Mouse (Mus musculus): ENCODE results near the gene Gpr37l1. TPM values are rescaled to one million over a fixed set of nuclear protein-coding genes. Genes with fewer than 3 reads are reported as not detected.

Gpr37l1 gene
- polyA plus RNA-seq, 1 experiment from 2014 or later: not detected

DNA sequence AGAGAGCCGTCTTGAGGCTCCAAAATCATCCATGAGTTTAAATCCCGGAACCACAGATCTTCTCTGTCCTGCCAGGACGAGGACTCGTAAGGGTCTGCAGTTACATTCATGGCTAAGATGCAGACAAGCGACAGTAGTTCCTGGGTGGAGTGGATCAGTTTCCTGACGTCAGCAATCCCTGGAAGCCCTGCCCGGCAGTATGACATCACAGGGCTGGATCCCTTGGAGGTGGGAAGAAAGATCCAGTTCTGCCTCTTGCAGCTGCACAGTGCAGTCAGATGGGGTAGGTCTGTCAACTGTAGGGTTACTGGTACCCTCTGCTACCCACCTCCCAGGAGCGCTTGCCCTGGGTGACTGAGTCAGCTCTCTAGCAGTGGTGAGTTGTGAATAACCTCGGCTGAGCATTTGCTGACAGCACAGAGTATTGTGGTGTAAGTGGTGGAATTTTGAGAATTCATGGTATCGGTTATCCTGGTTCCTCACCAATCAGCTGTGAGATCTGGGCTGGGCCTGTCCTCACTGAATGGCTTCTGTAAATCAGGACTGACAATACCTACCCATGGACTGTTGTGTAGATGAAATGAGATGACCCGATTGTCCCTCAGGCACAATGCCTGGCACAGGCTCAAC lies 16.6 kb upstream of the Gpr37l1 start:
- Histone ChIP-seq H3K27me3 (ENCODE audit: control insufficient read depth, insufficient read depth, low read length) (no peaks in the 10 kb centered on the region), H3K27ac (ENCODE audit: low read depth, low read length) (no peak overlapping the region), H3K9ac (ENCODE audit: low read length) (no peak overlapping the region), H3K9me3 (ENCODE audit: control insufficient read depth, low read length) (no peaks in the 10 kb centered on the region), H3K4me3 (ENCODE audit: low read depth, low read length) (no peak overlapping the region), H3K4me2 (ENCODE audit: low read depth, low read length, severe bottlenecking) (no peak overlapping the region), H3K4me1 (replicated peaks; ENCODE audit: control insufficient read depth, insufficient read depth, low read length) (no peaks in the 10 kb centered on the region), H3K36me3 (ENCODE audit: control insufficient read depth, insufficient read depth, low read length) (no peaks in the 10 kb centered on the region)
- DNase-seq (ENCODE audit: low spot score) (no peak), ATAC-seq (replicated peaks; ENCODE audit: low FRiP score) (no peak)
- 74% methylated on average over 11 of the region's 11 CpGs for WGBS

- Histone ChIP-seq H3K9me3 (ENCODE audit: control insufficient read depth, low read length) (no peaks in the 10 kb centered on the region), H3K4me3 (ENCODE audit: low read depth, low read length) (no peak overlapping the region), H3K4me1 (replicated peaks; ENCODE audit: control insufficient read depth, insufficient read depth, low read length) (no peaks in the 10 kb centered on the region), H3K36me3 (ENCODE audit: control insufficient read depth, insufficient read depth, low read length) (no peaks in the 10 kb centered on the region), H3K27me3 (ENCODE audit: control insufficient read depth, insufficient read depth, low read length) (no peaks in the 10 kb centered on the region), H3K9ac (ENCODE audit: low read length) (no peak overlapping the region), H3K4me2 (ENCODE audit: low read depth, low read length, severe bottlenecking) (no peak overlapping the region), H3K27ac (ENCODE audit: low read depth, low read length) (no peak overlapping the region)
- 87% methylated on average over 4 of the region's 4 CpGs for WGBS
- ATAC-seq (replicated peaks; ENCODE audit: low FRiP score): no peak
- DNase-seq (ENCODE audit: low spot score): no peak
Measured at GRCm38 (mm10) chr1:135183448-135183847, 16.0 kb upstream of the Gpr37l1 start.

GRCm38 (mm10) chr1:135182975-135183374 lies 15.5 kb upstream of the Gpr37l1 start:
- DNase-seq (ENCODE audit: low spot score) (no peak), ATAC-seq (replicated peaks; ENCODE audit: low FRiP score) (no peak)
- H3K27me3 ChIP-seq (ENCODE audit: control insufficient read depth, insufficient read depth, low read length): no peaks in the 10 kb centered on the region
- no peak overlapping the region for H3K4me2 ChIP-seq (ENCODE audit: low read depth, low read length, severe bottlenecking)
- no peak overlapping the region for H3K27ac ChIP-seq (ENCODE audit: low read depth, low read length)
- H3K4me3 ChIP-seq (ENCODE audit: low read depth, low read length): no peak overlapping the region
- WGBS: 73% methylated on average over 3 of the region's 3 CpGs
- H3K9ac ChIP-seq (ENCODE audit: low read length): no peak overlapping the region
- no peaks in the 10 kb centered on the region for H3K9me3 ChIP-seq (ENCODE audit: control insufficient read depth, low read length)
- no peaks in the 10 kb centered on the region for H3K4me1 ChIP-seq (replicated peaks; ENCODE audit: control insufficient read depth, insufficient read depth, low read length)
- H3K36me3 ChIP-seq (ENCODE audit: control insufficient read depth, insufficient read depth, low read length): no peaks in the 10 kb centered on the region

GRCm38 (mm10) chr1:135181880-135182623 lies 14.6 kb upstream of the Gpr37l1 start:
- Histone ChIP-seq H3K4me3 (ENCODE audit: low read depth, low read length) (no peak overlapping the region), H3K4me2 (ENCODE audit: low read depth, low read length, severe bottlenecking) (no peak overlapping the region), H3K27me3 (ENCODE audit: control insufficient read depth, insufficient read depth, low read length) (no peaks in the 10 kb centered on the region), H3K9me3 (ENCODE audit: control insufficient read depth, low read length) (no peaks in the 10 kb centered on the region), H3K9ac (ENCODE audit: low read length) (no peak overlapping the region), H3K36me3 (ENCODE audit: control insufficient read depth, insufficient read depth, low read length) (no peaks in the 10 kb centered on the region), H3K4me1 (replicated peaks; ENCODE audit: control insufficient read depth, insufficient read depth, low read length) (no peaks in the 10 kb centered on the region), H3K27ac (ENCODE audit: low read depth, low read length) (no peak overlapping the region)
- WGBS: 88% methylated on average over 8 of the region's 8 CpGs
- no peak for ATAC-seq (replicated peaks; ENCODE audit: low FRiP score)
- DNase-seq (ENCODE audit: low spot score): no peak

GRCm38 (mm10) chr1:135181275-135181674 lies 13.8 kb upstream of the Gpr37l1 start:
- ATAC-seq (replicated peaks; ENCODE audit: low FRiP score) (no peak), DNase-seq (ENCODE audit: low spot score) (no peak)
- H3K27me3 ChIP-seq (ENCODE audit: control insufficient read depth, insufficient read depth, low read length): no peaks in the 10 kb centered on the region
- H3K4me3 ChIP-seq (ENCODE audit: low read depth, low read length): no peak overlapping the region
- H3K4me1 ChIP-seq (replicated peaks; ENCODE audit: control insufficient read depth, insufficient read depth, low read length): no peaks in the 10 kb centered on the region
- WGBS: 76% methylated on average over 4 of the region's 4 CpGs
- no peaks in the 10 kb centered on the region for H3K9me3 ChIP-seq (ENCODE audit: control insufficient read depth, low read length)
- H3K27ac ChIP-seq (ENCODE audit: low read depth, low read length): no peak overlapping the region
- no peaks in the 10 kb centered on the region for H3K36me3 ChIP-seq (ENCODE audit: control insufficient read depth, insufficient read depth, low read length)
- no peak overlapping the region for H3K9ac ChIP-seq (ENCODE audit: low read length)
- H3K4me2 ChIP-seq (ENCODE audit: low read depth, low read length, severe bottlenecking): no peak overlapping the region

GRCm38 (mm10) chr1:135180830-135181229 lies 13.3 kb upstream of the Gpr37l1 start:
- Histone ChIP-seq H3K27ac (ENCODE audit: low read depth, low read length) (no peak overlapping the region), H3K4me1 (replicated peaks; ENCODE audit: control insufficient read depth, insufficient read depth, low read length) (no peaks in the 10 kb centered on the region), H3K4me3 (ENCODE audit: low read depth, low read length) (no peak overlapping the region), H3K9ac (ENCODE audit: low read length) (no peak overlapping the region), H3K36me3 (ENCODE audit: control insufficient read depth, insufficient read depth, low read length) (no peaks in the 10 kb centered on the region), H3K9me3 (ENCODE audit: control insufficient read depth, low read length) (no peaks in the 10 kb centered on the region), H3K27me3 (ENCODE audit: control insufficient read depth, insufficient read depth, low read length) (no peaks in the 10 kb centered on the region), H3K4me2 (ENCODE audit: low read depth, low read length, severe bottlenecking) (no peak overlapping the region)
- DNase-seq (ENCODE audit: low spot score) (no peak), ATAC-seq (replicated peaks; ENCODE audit: low FRiP score) (no peak)
- WGBS: 92% methylated on average over 10 of the region's 10 CpGs

DNA sequence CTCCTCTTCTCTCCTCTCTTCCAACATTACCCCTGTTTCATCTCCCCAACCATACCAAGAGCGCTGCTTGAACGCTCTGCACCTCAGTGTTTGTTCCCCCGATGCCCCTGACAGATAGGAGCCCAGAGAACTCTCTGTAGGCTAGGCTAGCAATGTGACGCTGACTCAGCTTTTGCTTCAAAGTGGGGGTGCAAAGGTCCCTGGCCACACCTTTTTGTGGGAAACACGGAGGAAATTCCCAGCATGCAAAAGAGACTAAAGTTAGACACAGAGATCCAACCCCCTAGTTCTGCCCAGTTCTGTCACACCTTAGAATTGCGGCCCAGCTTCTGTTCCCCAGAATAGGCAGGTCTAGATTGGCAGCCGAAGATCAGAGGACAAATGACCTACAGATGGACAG lies 11.4 kb upstream of the Gpr37l1 start:
- no peak for DNase-seq (ENCODE audit: low spot score)
- Histone ChIP-seq H3K27ac (ENCODE audit: low read depth, low read length) (no peak overlapping the region), H3K4me3 (ENCODE audit: low read depth, low read length) (no peak overlapping the region), H3K9ac (ENCODE audit: low read length) (no peak overlapping the region), H3K9me3 (ENCODE audit: control insufficient read depth, low read length) (no peaks in the 10 kb centered on the region), H3K4me1 (replicated peaks; ENCODE audit: control insufficient read depth, insufficient read depth, low read length) (no peaks in the 10 kb centered on the region), H3K36me3 (ENCODE audit: control insufficient read depth, insufficient read depth, low read length) (no peaks in the 10 kb centered on the region), H3K4me2 (ENCODE audit: low read depth, low read length, severe bottlenecking) (no peak overlapping the region), H3K27me3 (ENCODE audit: control insufficient read depth, insufficient read depth, low read length) (no peaks in the 10 kb centered on the region)
- 89% methylated on average over 7 of the region's 7 CpGs for WGBS
- no peak for ATAC-seq (replicated peaks; ENCODE audit: low FRiP score)

GRCm38 (mm10) chr1:135177724-135178123 lies 10.2 kb upstream of the Gpr37l1 start:
- H3K4me3 ChIP-seq (ENCODE audit: low read depth, low read length): no peak overlapping the region
- no peaks in the 10 kb centered on the region for H3K9me3 ChIP-seq (ENCODE audit: control insufficient read depth, low read length)
- H3K4me1 ChIP-seq (replicated peaks; ENCODE audit: control insufficient read depth, insufficient read depth, low read length): no peaks in the 10 kb centered on the region
- no peaks in the 10 kb centered on the region for H3K36me3 ChIP-seq (ENCODE audit: control insufficient read depth, insufficient read depth, low read length)
- WGBS: 78% methylated on average over 3 of the region's 3 CpGs
- DNase-seq (ENCODE audit: low spot score) (no peak), ATAC-seq (replicated peaks; ENCODE audit: low FRiP score) (no peak)
- no peak overlapping the region for H3K9ac ChIP-seq (ENCODE audit: low read length)
- H3K4me2 ChIP-seq (ENCODE audit: low read depth, low read length, severe bottlenecking): no peak overlapping the region
- H3K27me3 ChIP-seq (ENCODE audit: control insufficient read depth, insufficient read depth, low read length): no peaks in the 10 kb centered on the region
- H3K27ac ChIP-seq (ENCODE audit: low read depth, low read length): no peak overlapping the region

- WGBS: 79% methylated on average over 3 of the region's 3 CpGs
Measured at GRCm38 (mm10) chr1:135175176-135175575, 7.7 kb upstream of the Gpr37l1 start.

More at GRCm38 (mm10) chr1:135175176-135175575, 7.7 kb upstream of the Gpr37l1 start:
- Histone ChIP-seq H3K9me3 (ENCODE audit: control insufficient read depth, low read length) (no peaks in the 10 kb centered on the region), H3K4me3 (ENCODE audit: low read depth, low read length) (no peak overlapping the region), H3K27ac (ENCODE audit: low read depth, low read length) (no peak overlapping the region), H3K9ac (ENCODE audit: low read length) (no peak overlapping the region), H3K4me1 (replicated peaks; ENCODE audit: control insufficient read depth, insufficient read depth, low read length) (no peaks in the 10 kb centered on the region), H3K27me3 (ENCODE audit: control insufficient read depth, insufficient read depth, low read length) (no peaks in the 10 kb centered on the region), H3K4me2 (ENCODE audit: low read depth, low read length, severe bottlenecking) (no peak overlapping the region), H3K36me3 (ENCODE audit: control insufficient read depth, insufficient read depth, low read length) (no peaks in the 10 kb centered on the region)
- ATAC-seq (replicated peaks; ENCODE audit: low FRiP score): no peak
- no peak for DNase-seq (ENCODE audit: low spot score)
